Mouse (Mus musculus) MEL (cell line): Measurements from ENCODE around the gene Fosb.

Source experiments
- CHD1 ChIP-seq: IDR thresholded peaks from 2 replicates; pipeline ENCODE4 v1.6.1; 2012; ENCODE audit warnings: low read depth, mild to moderate bottlenecking, inconsistent platforms, low read length, improper control_type of control experiment
- CHD2 ChIP-seq: IDR thresholded peaks from 2 replicates; pipeline ENCODE4 v1.6.1; 2011; ENCODE audit warnings: low read length, improper control_type of control experiment
- CTCF ChIP-seq, 3 experiments: IDR thresholded peaks in 2 of 3; conservative IDR thresholded peaks in 1 of 3; 2 replicates each; pipeline ENCODE4 v1.5.1; 2011 to 2012; ENCODE audit warnings: low read length in 3 of 3, low read depth in 2 of 3, mild to moderate bottlenecking in 2 of 3, improper control_type of control experiment in 1 of 3, inconsistent platforms in 1 of 3, mixed read lengths in 1 of 3, moderate library complexity in 1 of 3; ENCODE audit not compliant: control insufficient read depth in 1 of 3, insufficient read depth in 1 of 3, poor library complexity in 1 of 3, severe bottlenecking in 1 of 3
- EP300 ChIP-seq, 2 experiments: IDR thresholded peaks; 2 replicates each; pipeline ENCODE4 v1.6.1; 2011; ENCODE audit warnings: improper control_type of control experiment in 2 of 2, low read length in 2 of 2, low read depth in 1 of 2, mild to moderate bottlenecking in 1 of 2
- ETS1 ChIP-seq: IDR thresholded peaks from 2 replicates; pipeline ENCODE4 v1.6.1; 2012; ENCODE audit warnings: low read depth, mild to moderate bottlenecking, inconsistent platforms, low read length, improper control_type of control experiment, moderate library complexity
- KAT2A ChIP-seq: conservative IDR thresholded peaks from 2 replicates; pipeline ENCODE4 v1.6.1; 2012; ENCODE audit warnings: low read depth, low read length, improper control_type of control experiment, inconsistent platforms
- NELFE ChIP-seq: IDR thresholded peaks from 2 replicates; pipeline ENCODE4 v1.6.1; 2011; ENCODE audit warnings: low read depth, low read length, improper control_type of control experiment
- POLR2A ChIP-seq, 2 experiments: IDR thresholded peaks; 2 replicates each; pipeline ENCODE4 v1.6.1; 2011 to 2012; ENCODE audit warnings: low read length in 2 of 2, mild to moderate bottlenecking in 2 of 2, control low read depth in 1 of 2, improper control_type of control experiment in 1 of 2, low read depth in 1 of 2, moderate library complexity in 1 of 2; ENCODE audit not compliant: control insufficient read depth in 1 of 2, insufficient read depth in 1 of 2, poor library complexity in 1 of 2
- POLR2AphosphoS2 ChIP-seq: IDR thresholded peaks from 2 replicates; pipeline ENCODE4 v1.6.1; 2011; ENCODE audit warnings: low read length, improper control_type of control experiment
- TAL1 ChIP-seq: IDR thresholded peaks from 2 replicates; pipeline ENCODE4 v1.6.1; 2012; ENCODE audit warnings: mild to moderate bottlenecking, inconsistent platforms, low read length, moderate library complexity, mixed read lengths
- ZC3H11A ChIP-seq: IDR thresholded peaks from 2 replicates; pipeline ENCODE4 v1.6.1; 2012; ENCODE audit warnings: low read depth, mild to moderate bottlenecking, inconsistent platforms, low read length, improper control_type of control experiment
- ZNF384 ChIP-seq: IDR thresholded peaks from 2 replicates; pipeline ENCODE4 v1.6.1; 2012; ENCODE audit warnings: low read depth, mild to moderate bottlenecking, inconsistent platforms, low read length, improper control_type of control experiment

DNA sequence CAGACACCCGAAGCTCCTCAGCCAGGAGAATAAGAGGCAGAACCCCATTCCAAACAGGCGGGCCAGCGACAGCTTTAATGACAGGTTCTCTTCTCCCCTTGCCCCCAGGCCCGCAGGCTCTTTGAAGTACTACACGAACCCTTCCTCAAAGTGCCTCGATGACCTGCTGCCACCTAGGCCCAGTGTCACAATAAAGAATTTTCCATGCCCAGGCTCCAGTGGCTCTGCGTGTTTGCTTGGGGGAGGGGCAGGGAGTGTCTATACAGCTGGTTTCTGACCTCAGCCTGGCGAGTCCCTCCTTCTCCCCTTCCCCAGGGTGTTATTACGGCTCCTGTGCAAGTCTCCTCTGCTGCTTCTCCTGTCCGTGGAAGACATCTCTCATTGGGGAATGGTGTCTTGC, 46.5 kb upstream of the Fosb start:
- TF ChIP-seq EP300 (IDR thresholded peaks at IDR 0.05; ENCODE audit: low read depth in 1 of 2, low read length in 2 of 2) (no peak), CTCF (IDR thresholded peaks at IDR 0.05 in 2 of 3, conservative IDR thresholded peaks at IDR 0.05 in 1 of 3; ENCODE audit: control insufficient read depth in 1 of 3, insufficient read depth in 1 of 3, low read depth in 2 of 3, low read length in 3 of 3, poor library complexity in 1 of 3, severe bottlenecking in 1 of 3) (no peak), POLR2AphosphoS2 (no peak), CHD2 (no peak), ETS1 (no peak), CHD1 (no peak), KAT2A (no peak), ZNF384 (no peak), POLR2A (IDR thresholded peaks at IDR 0.05; ENCODE audit: control insufficient read depth in 1 of 2, insufficient read depth in 1 of 2, low read depth in 1 of 2, low read length in 2 of 2, poor library complexity in 1 of 2) (no peak), NELFE (no peak), TAL1 (no peak), ZC3H11A (no peak)
